In the genomic region with DNA sequence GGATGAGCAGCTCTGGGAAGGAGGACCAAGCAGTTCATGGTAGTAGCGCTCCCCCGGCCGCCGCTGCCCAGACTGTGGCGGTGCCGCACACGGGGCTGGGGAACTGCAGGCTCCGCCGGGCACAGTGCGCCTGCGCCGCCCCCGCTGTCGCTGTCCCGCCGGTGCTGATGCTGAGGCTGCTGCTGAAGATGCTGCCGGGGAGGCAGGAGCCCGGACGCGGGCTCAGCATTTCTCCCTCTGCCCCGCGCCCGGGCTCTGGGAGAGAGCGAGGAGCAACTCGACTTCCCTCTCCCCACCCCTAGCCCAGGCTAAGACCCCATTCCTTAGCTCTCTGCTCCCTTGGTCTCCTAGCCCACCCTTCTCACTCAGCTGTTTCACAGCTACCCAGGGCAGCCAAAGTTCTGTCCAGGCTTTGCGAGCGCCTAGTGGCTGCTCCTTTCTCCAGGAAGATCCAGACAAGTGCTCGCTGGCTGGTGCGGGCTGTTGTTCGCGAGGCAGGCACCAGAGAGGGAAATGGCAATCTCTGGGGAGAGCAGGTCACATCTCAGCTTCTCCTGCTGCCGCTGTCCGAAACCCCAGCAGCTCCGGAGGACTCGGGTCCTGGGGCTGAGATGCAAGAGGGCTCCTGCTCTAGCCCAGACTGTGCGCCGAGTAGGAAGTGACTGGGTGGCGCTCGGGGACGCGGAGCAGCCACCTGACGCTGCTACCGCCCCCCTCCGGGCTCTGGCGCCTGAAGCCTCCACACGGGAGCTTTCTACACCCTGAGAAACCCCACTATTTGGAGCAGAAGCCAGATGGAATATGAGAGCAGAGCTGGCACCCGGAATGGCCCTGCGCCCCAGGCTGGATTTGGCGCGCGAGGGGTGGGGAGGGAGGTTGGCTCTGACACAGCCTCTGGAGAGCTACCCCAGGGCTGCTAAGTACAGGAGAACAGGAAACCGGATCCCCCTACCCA, we compare ENCODE assay signal across 8 mouse cellular contexts. TPM values are rescaled to one million over a fixed set of nuclear protein-coding genes. Genes with fewer than 3 reads are reported as not detected.
A peak's percentile ranks its signal among the peaks of the same experiment; 100 is the strongest.
DNase-seq lines count a peak whose midpoint lies in the region; ATAC-seq and TF ChIP-seq lines count a peak whose summit lies in the region.

Kcnh5 (minus strand) TSS at position 642 of the 955 bp plus-strand sequence.

- peak; percentile 8 for DNase-seq in liver
- DNase-seq in liver, postnatal 0 days, result no peak
- peak; percentile 8 for DNase-seq in cerebellum, adult 11-12 months
- DNase-seq in right cerebral cortex, postnatal 36 days (ENCODE audit: low spot score in 2 of 2), result peak; percentile 64 to 70
- DNase-seq in thymus, postnatal 10 days (ENCODE audit: low spot score in 2 of 2), result no peak

- H3K36me3 ChIP-seq in liver, postnatal 0 days (replicated peaks; ENCODE audit: insufficient read depth, low read length), result no peaks in the 10 kb centered on the region
- no peaks in the 10 kb centered on the region for H3K36me3 ChIP-seq in forebrain, embryonic 16.5 days (ENCODE audit: control insufficient read depth, insufficient read depth)
- H3K36me3 ChIP-seq in intestine, embryonic 15.5 days, result no peaks in the 10 kb centered on the region
- no peaks in the 10 kb centered on the region for H3K36me3 ChIP-seq in limb, embryonic 15.5 days

- no peak within 1 kb of the TSS for H3K9ac ChIP-seq in liver, postnatal 0 days (replicated peaks)
- peak within 1 kb of the TSS; percentile 72 for H3K9ac ChIP-seq in forebrain, embryonic 16.5 days (replicated peaks; ENCODE audit: low read depth, low read length)
- H3K9ac ChIP-seq in intestine, embryonic 15.5 days, result no peak within 1 kb of the TSS
- H3K9ac ChIP-seq in limb, embryonic 15.5 days, result peak within 1 kb of the TSS; percentile 26; the same call in 1 of the 2 replicates

- H3K27me3 ChIP-seq in liver, postnatal 0 days (ENCODE audit: insufficient read depth, low read length), result peaks cover 32% of the 10 kb centered on the region
- H3K27me3 ChIP-seq in forebrain, embryonic 16.5 days (replicated peaks; ENCODE audit: control insufficient read depth, insufficient read depth, low read length), result no peaks in the 10 kb centered on the region
- peaks cover 47% of the 10 kb centered on the region for H3K27me3 ChIP-seq in intestine, embryonic 15.5 days (replicated peaks)
- peaks cover 63% of the 10 kb centered on the region for H3K27me3 ChIP-seq in limb, embryonic 15.5 days

- TF ChIP-seq CTCF in liver, postnatal 0 days (IDR thresholded peaks at IDR 0.05; ENCODE audit: low read depth), result no peak

- no peaks in the 10 kb centered on the region for H3K4me1 ChIP-seq in liver, postnatal 0 days (ENCODE audit: insufficient read depth)
- peaks cover 23% of the 10 kb centered on the region for H3K4me1 ChIP-seq in forebrain, embryonic 16.5 days (replicated peaks; ENCODE audit: control insufficient read depth, insufficient read depth, low read length)
- peaks cover 9% of the 10 kb centered on the region; the same call in 1 of the 2 replicates for H3K4me1 ChIP-seq in intestine, embryonic 15.5 days (replicated peaks)
- H3K4me1 ChIP-seq in limb, embryonic 15.5 days, result peaks cover 22% of the 10 kb centered on the region

- H3K27ac ChIP-seq in liver, postnatal 0 days (ENCODE audit: low read depth), result no peak within 1 kb of the TSS
- H3K27ac ChIP-seq in forebrain, embryonic 16.5 days (ENCODE audit: low read length), result peak within 1 kb of the TSS; percentile 90
- H3K27ac ChIP-seq in intestine, embryonic 15.5 days, result no peak within 1 kb of the TSS
- H3K27ac ChIP-seq in limb, embryonic 15.5 days, result no peak within 1 kb of the TSS

- no peaks in the 10 kb centered on the region for H3K9me3 ChIP-seq in liver, postnatal 0 days (ENCODE audit: low read length)
- no peaks in the 10 kb centered on the region for H3K9me3 ChIP-seq in forebrain, embryonic 16.5 days (ENCODE audit: control insufficient read depth, low read length)
- H3K9me3 ChIP-seq in intestine, embryonic 15.5 days, result no peaks in the 10 kb centered on the region
- no peaks in the 10 kb centered on the region for H3K9me3 ChIP-seq in limb, embryonic 15.5 days

- no peak within 1 kb of the TSS for H3K4me2 ChIP-seq in liver, postnatal 0 days (ENCODE audit: low read depth, low read length)
- peak within 1 kb of the TSS; percentile 71 for H3K4me2 ChIP-seq in forebrain, embryonic 16.5 days (ENCODE audit: low read length)
- peak within 1 kb of the TSS; percentile 65 for H3K4me2 ChIP-seq in intestine, embryonic 15.5 days (replicated peaks)
- H3K4me2 ChIP-seq in limb, embryonic 15.5 days, result peak within 1 kb of the TSS; percentile 77

- H3K4me3 ChIP-seq in liver, postnatal 0 days (ENCODE audit: low read depth, low read length), result no peak within 1 kb of the TSS
- peak within 1 kb of the TSS; percentile 82 for H3K4me3 ChIP-seq in forebrain, embryonic 16.5 days (replicated peaks; ENCODE audit: low read length)
- peak within 1 kb of the TSS; percentile 33 for H3K4me3 ChIP-seq in intestine, embryonic 15.5 days (replicated peaks)
- peak within 1 kb of the TSS; percentile 44 for H3K4me3 ChIP-seq in limb, embryonic 15.5 days

- no peak for TF ChIP-seq EP300 in liver, postnatal 0 days (IDR thresholded peaks at IDR 0.05; ENCODE audit: low read depth)

- WGBS in liver, postnatal 0 days (ENCODE audit: insufficient replicate concordance), result 1% methylated on average over 50 of the region's 52 CpGs
- under 1% methylated on average over 43 of the region's 52 CpGs for WGBS in forebrain, embryonic 16.5 days
- under 1% methylated on average over 52 of the region's 52 CpGs for WGBS in intestine, embryonic 15.5 days
- under 1% methylated on average over 47 of the region's 52 CpGs for WGBS in limb, embryonic 15.5 days

- ATAC-seq in liver, postnatal 0 days, result no peak
- peak; percentile 93 for ATAC-seq in forebrain, embryonic 16.5 days
- peak; percentile 62 for ATAC-seq in intestine, embryonic 15.5 days
- 0 out of 2 replicates have a peak, but pooled peaks have one; percentile 44 for ATAC-seq in limb, embryonic 15.5 days (ENCODE audit: insufficient number of reproducible peaks, low FRiP score, low TSS enrichment, low read depth)

RNA-seq across cellular contexts. Expression of gene Kcnh5, which starts in this region (rescaled TPM):
- not detected in 2 replicates for polyA plus RNA-seq in liver, postnatal 0 days (2015; fragmentation: Nextera tagmentation; extraction: Ambion mirVana)
- polyA plus RNA-seq in forebrain, embryonic 16.5 days (2015; fragmentation: Nextera tagmentation; extraction: Ambion mirVana), result 2.9 and 4.2 TPM in 2 replicates
- 0.04 TPM in 1 of 2 replicates, not detected in the other for polyA plus RNA-seq in intestine, embryonic 15.5 days (2015; fragmentation: Nextera tagmentation; extraction: Ambion mirVana)
- polyA plus RNA-seq in limb, embryonic 15.5 days (2015; fragmentation: Nextera tagmentation; extraction: Ambion mirVana), result 0.66 and 0.92 TPM in 2 replicates

Comparison
In these comparisons a context has a peak if more than half of its experiments do, and no peak if none do; other contexts are left out.
1. DNase-seq: peak in liver (single experiment), cerebellum, adult 11-12 months (single experiment) and right cerebral cortex, postnatal 36 days (2 of 2); none in liver, postnatal 0 days (single experiment) and thymus, postnatal 10 days (0 of 2).
2. Peak in ATAC-seq, H3K4me3 ChIP-seq and H3K4me2 ChIP-seq in intestine, embryonic 15.5 days; RNA of the gene not detected or under 1 TPM.
3. Peak in ATAC-seq, H3K4me3 ChIP-seq, H3K9ac ChIP-seq and H3K4me2 ChIP-seq in limb, embryonic 15.5 days; RNA of the gene not detected or under 1 TPM.